Mouse (Mus musculus) liver, embryonic 11.5 days (tissue): ENCODE results near the gene Coq10b. TPM values are rescaled to one million over a fixed set of nuclear protein-coding genes. Genes with fewer than 3 reads are reported as not detected.

Source experiments
- ATAC-seq: fragments of 200-750 bp; cut with Nextera tagmentation; replicated peaks from 2 replicates; pipeline ENCODE4 v1.8.0; 2017; ENCODE audit warnings: moderate number of reproducible peaks, mild to moderate bottlenecking, moderate TSS enrichment, moderate library complexity; ENCODE audit not compliant: low FRiP score
- DNase-seq: peaks from one replicate; pipeline ENCODE4 v3.0.0-alpha.2; 2017; ENCODE audit warnings: low spot score
- H3K27ac ChIP-seq: fragments of 300-500 bp; sonication (generic); 2 replicates; pipeline ENCODE4 v1.5.1; 2014; ENCODE audit warnings: mild to moderate bottlenecking, low read depth, low read length, control low read depth
- H3K27me3 ChIP-seq: fragments of 300-500 bp; sonication (generic); replicated peaks from 2 replicates; pipeline ENCODE4 v1.6.1; 2014; ENCODE audit warnings: low read length, mixed read lengths; ENCODE audit not compliant: control insufficient read depth, insufficient read depth
- H3K36me3 ChIP-seq: fragments of 300-500 bp; sonication (generic); 2 replicates; pipeline ENCODE4 v1.6.1; 2014; ENCODE audit warnings: mild to moderate bottlenecking, low read length, moderate library complexity, mixed read lengths; ENCODE audit not compliant: control insufficient read depth, insufficient read depth
- H3K4me1 ChIP-seq: fragments of 300-500 bp; sonication (generic); replicated peaks from 2 replicates; pipeline ENCODE4 v1.6.1; 2014; ENCODE audit warnings: low read length, mixed read lengths; ENCODE audit not compliant: control insufficient read depth, insufficient read depth
- H3K4me2 ChIP-seq: fragments of 300-500 bp; sonication (generic); 2 replicates; pipeline ENCODE4 v1.6.1; 2014; ENCODE audit warnings: mild to moderate bottlenecking, control low read depth, moderate library complexity
- H3K4me3 ChIP-seq: fragments of 300-500 bp; sonication (generic); 2 replicates; pipeline ENCODE4 v1.5.1; 2014; ENCODE audit warnings: low read depth, low read length, control low read depth
- H3K9ac ChIP-seq: fragments of 300-500 bp; sonication (generic); 2 replicates; pipeline ENCODE4 v1.6.1; 2014; ENCODE audit warnings: low read depth, low read length, control low read depth
- H3K9me3 ChIP-seq: fragments of 300-500 bp; sonication (generic); 2 replicates; pipeline ENCODE4 v1.6.1; 2016; ENCODE audit warnings: low read length, inconsistent platforms, mixed read lengths; ENCODE audit not compliant: control insufficient read depth
- WGBS: fragments of 180-500 bp; shearing (Covaris S2); extraction: QIAGEN DNeasy Blood & Tissue Kit; methylation state at CpG from one replicate; pipeline ENCODE4 v1.1.7; 2014; 5-methylcytosine and 5-hydroxymethylcytosine counted together
- polyA plus RNA-seq: library from polyadenylated mRNA; unstranded; fragments of >200 nt; fragmentation: Nextera tagmentation; extraction: Ambion mirVana; gene quantifications from 2 replicates; pipeline ENCODE4 v1.2.1, GENCODE M21; 2014

Gene Coq10b
- polyA plus RNA-seq, 1 experiment from 2014 or later: 21.1 TPM

GRCm38 (mm10) chr1:55108473-55108872, 55.9 kb downstream of the Coq10b start:
- no peak for ATAC-seq

GRCm38 (mm10) chr1:55109066-55109766, 56.6 kb downstream of the Coq10b start:
- Histone ChIP-seq H3K4me1 (peaks cover 9% of the 10 kb centered on the region; the same call in 1 of the 2 replicates), H3K4me3 (no peak overlapping the region), H3K4me2 (no peak overlapping the region), H3K9me3 (no peaks in the 10 kb centered on the region), H3K36me3 (no peaks in the 10 kb centered on the region), H3K27ac (no peak overlapping the region), H3K9ac (no peak overlapping the region), H3K27me3 (no peaks in the 10 kb centered on the region)
- no peak for DNase-seq
- ATAC-seq: no peak
- 86% methylated on average over 4 of the region's 4 CpGs for WGBS

More at GRCm38 (mm10) chr1:55108473-55108872, 55.9 kb downstream of the Coq10b start:
- Histone ChIP-seq H3K9me3 (no peaks in the 10 kb centered on the region), H3K4me2 (no peak overlapping the region), H3K9ac (no peak overlapping the region), H3K27ac (no peak overlapping the region), H3K36me3 (no peaks in the 10 kb centered on the region), H3K27me3 (no peaks in the 10 kb centered on the region), H3K4me3 (no peak overlapping the region), H3K4me1 (peaks cover 9% of the 10 kb centered on the region; the same call in 1 of the 2 replicates)
- no peak for DNase-seq
- WGBS: 60% methylated on average over 2 of the region's 2 CpGs

Other genes with a start within 250 kb of the Coq10b start
- 11.8 and 12.1 TPM in 2 replicates for gene Ankrd44, start 126.4 kb upstream of the Coq10b start, polyA plus RNA-seq
- gene Sf3b1, start 25.3 kb upstream of the Coq10b start, polyA plus RNA-seq: 223 and 255 TPM in 2 replicates
- 894 and 968 TPM in 2 replicates for gene Hspe1, start 35.4 kb downstream of the Coq10b start, polyA plus RNA-seq
- gene Hspd1, start 35.5 kb downstream of the Coq10b start, polyA plus RNA-seq: 809 and 855 TPM in 2 replicates
- 82.1 and 94.4 TPM in 2 replicates for gene Mob4, start 78.5 kb downstream of the Coq10b start, polyA plus RNA-seq
- gene Rftn2, start 174.0 kb downstream of the Coq10b start, polyA plus RNA-seq: 2.3 and 2.8 TPM in 2 replicates
- 5.6 and 5.8 TPM in 2 replicates for gene Mars2, start 184.4 kb downstream of the Coq10b start, polyA plus RNA-seq